Mouse (Mus musculus) G1E (cell line): ENCODE results near the gene Gm10720.
"Not testable (repeated sequence)": the region's sequence is repeated elsewhere in the genome, so short reads cannot be mapped to it uniquely, and the experiment has no call there.

Experiments used
- CTCF ChIP-seq: IDR thresholded peaks from 2 replicates; pipeline ENCODE4 v1.5.1; 2012; ENCODE audit warnings: low read depth, low read length, inconsistent platforms, mixed read lengths
- GATA1 ChIP-seq: IDR thresholded peaks from 2 replicates; pipeline ENCODE4 v1.6.1; 2012; ENCODE audit warnings: borderline replicate concordance, low read length, inconsistent platforms, mixed read lengths
- POLR2AphosphoS5 ChIP-seq: IDR thresholded peaks from 2 replicates; pipeline ENCODE4 v1.6.1; 2012; ENCODE audit warnings: low read depth, low read length, inconsistent platforms; ENCODE audit not compliant: insufficient replicate concordance
- TAL1 ChIP-seq: conservative IDR thresholded peaks from 2 replicates; pipeline ENCODE4 v1.6.1; 2012; ENCODE audit warnings: low read depth, low read length, inconsistent platforms, mixed read lengths

GRCm38 (mm10) chr9:3022316-3023008 is 7.0 kb downstream of the Gm10720 start:
- TF ChIP-seq CTCF, GATA1, TAL1, POLR2AphosphoS5: not testable (repeated sequence)
